Mouse (Mus musculus) thymus, postnatal 25 days (tissue): ENCODE data around the gene Ppp2r5d.

ENCODE experiments used
- DNase-seq: peaks from one replicate; pipeline ENCODE4 v3.0.0; 2022

Ppp2r5d gene

GRCm38 (mm10) chr17:46679843-46680759, 24.8 kb downstream of the Ppp2r5d start:
- DNase-seq: peak; percentile 43

- no peak for DNase-seq
Observed at GRCm38 (mm10) chr17:46678911-46679310, 26.0 kb downstream of the Ppp2r5d start.

- no peak for DNase-seq
Observed at GRCm38 (mm10) chr17:46678416-46678815, 26.5 kb downstream of the Ppp2r5d start, which contains the start of gene Mea1. Gene Mea1, plus strand, starts transcription at chr17:46678793.

- no peak for DNase-seq
Observed at GRCm38 (mm10) chr17:46674530-46675283, 30.2 kb downstream of the Ppp2r5d start.

GRCm38 (mm10) chr17:46673850-46674529, 30.9 kb downstream of the Ppp2r5d start, which contains the start of gene Rrp36:
Gene Rrp36, minus strand, starts transcription at chr17:46674352.
- peak; percentile 86 for DNase-seq

- DNase-seq: no peak
Observed at GRCm38 (mm10) chr17:46669911-46670310, 35.0 kb downstream of the Ppp2r5d start.

- DNase-seq: no peak
Observed at GRCm38 (mm10) chr17:46667712-46668111, 37.2 kb downstream of the Ppp2r5d start.

GRCm38 (mm10) chr17:46662730-46663129, 42.2 kb downstream of the Ppp2r5d start:
- DNase-seq: no peak

- DNase-seq: no peak
Observed at GRCm38 (mm10) chr17:46661981-46662380, 42.9 kb downstream of the Ppp2r5d start.

GRCm38 (mm10) chr17:46661351-46661750, 43.6 kb downstream of the Ppp2r5d start:
- no peak for DNase-seq

GRCm38 (mm10) chr17:46656054-46656453, 48.9 kb downstream of the Ppp2r5d start:
- DNase-seq: no peak

GRCm38 (mm10) chr17:46651755-46652547, 53.0 kb downstream of the Ppp2r5d start:
- no peak for DNase-seq

GRCm38 (mm10) chr17:46651292-46651691, 53.6 kb downstream of the Ppp2r5d start:
- DNase-seq: no peak

- DNase-seq: peak; percentile 92
Observed at GRCm38 (mm10) chr17:46650232-46651031, 54.5 kb downstream of the Ppp2r5d start, which contains the start of gene Cul7. Gene Cul7, plus strand, starts transcription at chr17:46650337.

- peak; percentile 8 for DNase-seq
Observed at GRCm38 (mm10) chr17:46649811-46650210, 55.1 kb downstream of the Ppp2r5d start.

GRCm38 (mm10) chr17:46648436-46648835, 56.5 kb downstream of the Ppp2r5d start:
- no peak for DNase-seq

- no peak for DNase-seq
Observed at GRCm38 (mm10) chr17:46647279-46647678, 57.6 kb downstream of the Ppp2r5d start.

- no peak for DNase-seq
Observed at GRCm38 (mm10) chr17:46646322-46646662, 58.6 kb downstream of the Ppp2r5d start.

- peak; percentile 99 for DNase-seq
Observed at GRCm38 (mm10) chr17:46645561-46646321, 59.2 kb downstream of the Ppp2r5d start, which contains the start of the genes Klc4 and Mrpl2. Gene Klc4, minus strand, starts transcription at chr17:46646022. Gene Mrpl2, plus strand, starts transcription at chr17:46646229.

GRCm38 (mm10) chr17:46644916-46645475, 59.9 kb downstream of the Ppp2r5d start:
- DNase-seq: no peak
